Mouse (Mus musculus) CH12.LX (cell line): Measurements from ENCODE around the gene Hamp2. TPM values are rescaled to one million over a fixed set of nuclear protein-coding genes. Genes with fewer than 3 reads are reported as not detected.

Experiments
- DNase-seq: peaks from one replicate; pipeline ENCODE4 v3.0.0-alpha.2; 2013; ENCODE audit errors: extremely low read depth
- H3K27ac ChIP-seq: 2 replicates; pipeline ENCODE4 v1.5.1; 2012; ENCODE audit warnings: low read depth, mild to moderate bottlenecking, control low read depth, moderate library complexity; ENCODE audit not compliant: insufficient read depth
- H3K27me3 ChIP-seq: replicated peaks from 2 replicates; pipeline ENCODE3; 2012; ENCODE audit warnings: inconsistent platforms
- H3K36me3 ChIP-seq, 2 experiments: replicated peaks in 1 of 2; 2 replicates each; pipeline versions ENCODE3 to v1.6.1; 2012; ENCODE audit warnings: inconsistent platforms in 1 of 2, low read length in 1 of 2, mild to moderate bottlenecking in 1 of 2, mixed read lengths in 1 of 2, moderate library complexity in 1 of 2; ENCODE audit not compliant: control insufficient read depth in 1 of 2, insufficient read depth in 1 of 2
- H3K4me1 ChIP-seq, 2 experiments: 2 replicates each; pipeline ENCODE4 v1.6.1; 2012; ENCODE audit warnings: inconsistent platforms in 1 of 2, moderate library complexity in 1 of 2; ENCODE audit not compliant: insufficient read depth in 2 of 2, control insufficient read depth in 1 of 2
- H3K4me2 ChIP-seq: 2 replicates; pipeline ENCODE4 v1.6.1; 2012; ENCODE audit warnings: low read depth, mild to moderate bottlenecking, control low read depth; ENCODE audit not compliant: poor library complexity, insufficient read depth, severe bottlenecking
- H3K4me3 ChIP-seq, 3 experiments: fragments of 150-350 bp in 1 of 3; sonication (generic) in 1 of 3; replicated peaks in 1 of 3; 2 replicates each; pipeline versions ENCODE3 to v1.5.1; 2011 to 2012; ENCODE audit warnings: low read depth in 2 of 3, low read length in 2 of 3, mild to moderate bottlenecking in 2 of 3, moderate library complexity in 2 of 3, control low read depth in 1 of 3, improper control_type of control experiment in 1 of 3, inconsistent platforms in 1 of 3, mixed read lengths in 1 of 3; ENCODE audit not compliant: poor library complexity in 1 of 3
- H3K79me2 ChIP-seq: replicated peaks from 2 replicates; pipeline ENCODE4 v1.6.1; 2012; ENCODE audit warnings: mild to moderate bottlenecking, moderate library complexity; ENCODE audit not compliant: control insufficient read depth, poor library complexity, insufficient read depth, severe bottlenecking; ENCODE audit errors: extremely low read depth
- H3K9ac ChIP-seq: 2 replicates; pipeline ENCODE4 v1.6.1; 2012; ENCODE audit warnings: low read depth, mild to moderate bottlenecking, control low read depth, moderate library complexity; ENCODE audit not compliant: insufficient read depth
- H3K9me3 ChIP-seq: replicated peaks from 2 replicates; pipeline ENCODE3; 2012; ENCODE audit warnings: low read length, inconsistent platforms, mixed read lengths
- CTCF ChIP-seq, 2 experiments: IDR thresholded peaks in 1 of 2; conservative IDR thresholded peaks in 1 of 2; 2 replicates each; pipeline ENCODE4 v1.5.1; 2011 to 2012; ENCODE audit warnings: low read depth in 2 of 2, low read length in 2 of 2, improper control_type of control experiment in 1 of 2, inconsistent platforms in 1 of 2, mild to moderate bottlenecking in 1 of 2, moderate library complexity in 1 of 2
- EP300 ChIP-seq: IDR thresholded peaks from 2 replicates; pipeline ENCODE4 v1.6.1; 2011; ENCODE audit warnings: low read length, improper control_type of control experiment
- HCFC1 ChIP-seq: IDR thresholded peaks from 2 replicates; pipeline ENCODE4 v1.6.1; 2012; ENCODE audit warnings: low read depth, mild to moderate bottlenecking, inconsistent platforms, low read length, improper control_type of control experiment
- IRF4 ChIP-seq: IDR thresholded peaks from 2 replicates; pipeline ENCODE4 v1.6.1; 2014; ENCODE audit warnings: low read depth, mild to moderate bottlenecking, inconsistent platforms, low read length, improper control_type of control experiment
- JUN ChIP-seq: IDR thresholded peaks from 2 replicates; pipeline ENCODE4 v1.6.1; 2011; ENCODE audit warnings: low read depth, mild to moderate bottlenecking, low read length, improper control_type of control experiment, moderate library complexity; ENCODE audit not compliant: insufficient read depth
- MAFK ChIP-seq: IDR thresholded peaks from 2 replicates; pipeline ENCODE4 v1.6.1; 2011; ENCODE audit warnings: low read length, improper control_type of control experiment; ENCODE audit not compliant: insufficient replicate concordance
- MAZ ChIP-seq: IDR thresholded peaks from 2 replicates; pipeline ENCODE4 v1.6.1; 2012; ENCODE audit warnings: low read depth, mild to moderate bottlenecking, inconsistent platforms, low read length, improper control_type of control experiment, moderate library complexity
- PAX5 ChIP-seq: IDR thresholded peaks from 2 replicates; pipeline ENCODE4 v1.6.1; 2012; ENCODE audit warnings: low read length, inconsistent platforms, mixed read lengths
- POLR2AphosphoS2 ChIP-seq: IDR thresholded peaks from 2 replicates; pipeline ENCODE4 v1.6.1; 2011; ENCODE audit warnings: low read depth, low read length, improper control_type of control experiment
- RAD21 ChIP-seq: IDR thresholded peaks from 2 replicates; pipeline ENCODE4 v1.6.1; 2011; ENCODE audit warnings: low read depth, mild to moderate bottlenecking, low read length, improper control_type of control experiment, moderate library complexity
- SMC3 ChIP-seq: IDR thresholded peaks from 2 replicates; pipeline ENCODE4 v1.6.1; 2011; ENCODE audit warnings: low read depth, low read length, improper control_type of control experiment
- TCF12 ChIP-seq: IDR thresholded peaks from 2 replicates; pipeline ENCODE4 v1.6.1; 2014; ENCODE audit warnings: low read depth, mild to moderate bottlenecking, inconsistent platforms, low read length, improper control_type of control experiment
- USF2 ChIP-seq: conservative IDR thresholded peaks from 2 replicates; pipeline ENCODE4 v1.6.1; 2011; ENCODE audit warnings: low read depth, low read length, improper control_type of control experiment
- dilution Hi-C: fragments of 300-500 bp; cut with MboI; formaldehyde crosslinking; loops from 2 replicates; pipeline ENCODE4 v1.14.3; 2020; ENCODE audit warnings: low sequenced_read_pairs; ENCODE audit not compliant: extremely low pct_unique_long_range_greater_than_20kb, extremely low pct_ligation_motif_present
- in situ Hi-C: fragments of 300-500 bp; cut with MboI; formaldehyde crosslinking; loops from 3 replicates; pipeline ENCODE4 v1.14.3; 2019; ENCODE audit warnings: low sequenced_read_pairs, low pct_ligation_motif_present, low pct_unique_long_range_greater_than_20kb, mixed read lengths
- polyA plus RNA-seq: library from polyadenylated mRNA; unstranded; fragments of >175 nt; gene quantifications from 2 replicates; pipeline ENCODE4 v1.2.1, GENCODE M21; 2012; ENCODE audit warnings: low read depth; ENCODE audit not compliant: insufficient read length
- total RNA-seq, 2 experiments: library from RNA; depleted of rRNA; stranded (reverse); fragments of 300-350 nt in 1 of 2; fragments of >200 nt in 1 of 2; gene quantifications; 2 replicates each; pipeline ENCODE4 v1.2.3; 2012 to 2014

Hamp2 gene
- total and polyA plus RNA-seq, 3 experiments = not detected

- Histone ChIP-seq H3K36me3 (no peaks in the 10 kb centered on the region), H3K4me3 (no peak overlapping the region), H3K4me1 (peaks cover 5 to 15% of the 10 kb centered on the region in 2 experiments; a peak in 3 of 4 replicates), H3K79me2 (no peaks in the 10 kb centered on the region), H3K27me3 (no peaks in the 10 kb centered on the region), H3K9ac (no peak overlapping the region), H3K27ac (no peak overlapping the region), H3K9me3 (no peaks in the 10 kb centered on the region)
- dilution Hi-C loops (no loop called here), in situ Hi-C loops (no loop called here)
- DNase-seq = peak; percentile 41
- TF ChIP-seq RAD21 (no peak), IRF4 (no peak), PAX5 (no peak)
- TF ChIP-seq, all 38 proteins: peak for 0
- no peak overlapping the region for H3K4me2 ChIP-seq
Observed at GRCm38 (mm10) chr7:30920217-30920616, 4.3 kb downstream of the Hamp2 start.

- H3K4me2 ChIP-seq = no peak overlapping the region
- no peaks in the 10 kb centered on the region for H3K36me3 ChIP-seq
- peaks cover 5 to 15% of the 10 kb centered on the region in 2 experiments; a peak in 3 of 4 replicates for H3K4me1 ChIP-seq
- TF ChIP-seq MAZ (no peak), SMC3 (no peak), PAX5 (no peak), USF2 (no peak), MAFK (no peak), EP300 (no peak), CTCF (conservative IDR thresholded peaks at IDR 0.05 in 1 of 2, IDR thresholded peaks at IDR 0.05 in 1 of 2; ENCODE audit: low read depth in 2 of 2, low read length in 2 of 2) (no peak), JUN (no peak)
- DNase-seq = no peak
- no peak overlapping the region for H3K27ac ChIP-seq
- in situ Hi-C loops (no loop called here), dilution Hi-C loops (no loop called here)
- H3K9ac ChIP-seq = no peak overlapping the region
- H3K9me3 ChIP-seq = no peaks in the 10 kb centered on the region
- no peaks in the 10 kb centered on the region for H3K79me2 ChIP-seq
- no peak overlapping the region for H3K4me3 ChIP-seq
- no peaks in the 10 kb centered on the region for H3K27me3 ChIP-seq
Observed at GRCm38 (mm10) chr7:30917219-30917618, 7.3 kb downstream of the Hamp2 start.

GRCm38 (mm10) chr7:30916713-30917112 is 7.8 kb downstream of the Hamp2 start:
- Histone ChIP-seq H3K4me3 (no peak overlapping the region), H3K4me1 (peaks cover 5 to 15% of the 10 kb centered on the region in 2 experiments; a peak in 3 of 4 replicates), H3K9me3 (no peaks in the 10 kb centered on the region), H3K27ac (no peak overlapping the region), H3K4me2 (no peak overlapping the region), H3K27me3 (no peaks in the 10 kb centered on the region), H3K9ac (no peak overlapping the region), H3K36me3 (no peaks in the 10 kb centered on the region), H3K79me2 (no peaks in the 10 kb centered on the region)
- TF ChIP-seq EP300 = no peak
- TF ChIP-seq POLR2AphosphoS2 = no peak
- no peak for TF ChIP-seq TCF12
- no peak for TF ChIP-seq HCFC1
- TF ChIP-seq USF2 = no peak
- no peak for TF ChIP-seq SMC3
- no peak for TF ChIP-seq MAFK
- in situ Hi-C loops = no loop called here
- dilution Hi-C loops = no loop called here
- no peak for DNase-seq
